Mouse (Mus musculus) bone marrow, adult 2 months (tissue): ENCODE results near the gene Gcnt1.

Experiments
- CTCF ChIP-seq: fragments of 200-500 bp; IDR thresholded peaks from 2 replicates; pipeline ENCODE4 v1.5.1; 2011; ENCODE audit warnings: low read length, control low read depth; ENCODE audit not compliant: control insufficient read depth, insufficient read depth
- POLR2A ChIP-seq: fragments of 200-500 bp; IDR thresholded peaks from 2 replicates; pipeline ENCODE4 v1.6.1; 2011; ENCODE audit warnings: low read depth, mild to moderate bottlenecking, control low read depth, low read length, borderline replicate concordance; ENCODE audit not compliant: control insufficient read depth

GRCm38 (mm10) chr19:17333043-17333442, 39.6 kb downstream of the Gcnt1 start:
- no peak for TF ChIP-seq POLR2A
- no peak for TF ChIP-seq CTCF
